ENCODE assay signal across 7 mouse cellular contexts in the genomic region with DNA sequence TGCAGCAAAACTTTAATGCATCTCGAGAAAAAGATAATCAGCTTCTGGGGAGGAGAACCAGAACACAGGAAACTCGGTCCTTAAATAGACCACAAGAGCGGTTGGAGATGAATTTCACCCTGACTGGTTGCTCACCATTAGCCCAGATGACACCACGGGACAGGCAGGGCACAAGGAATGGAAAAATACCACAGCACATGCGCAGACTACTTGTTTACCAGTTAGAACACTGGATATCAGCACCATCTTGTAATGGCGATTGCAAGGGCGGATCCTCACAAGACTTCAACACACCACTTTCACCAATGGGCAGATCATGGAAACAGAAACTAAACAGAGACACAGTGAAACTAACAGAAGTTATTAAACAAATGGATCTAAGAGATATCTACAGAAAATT.
DNase-seq lines count a peak whose midpoint lies in the region; ATAC-seq and TF ChIP-seq lines count a peak whose summit lies in the region.
"Not testable (repeated sequence)": the region's sequence is repeated elsewhere in the genome, so short reads cannot be mapped to it uniquely, and the experiment has no call there.

No protein-coding gene starts in this region.

- not testable (repeated sequence) for TF ChIP-seq RAD21 in MEL (IDR thresholded peaks at IDR 0.05; ENCODE audit: low read depth, low read length)

- 47% methylated on average over 7 of the region's 7 CpGs for whole genome bisulfite sequencing in liver, embryonic 16.5 days (ENCODE audit: insufficient replicate concordance)
- WGBS in macrophage (ENCODE audit: missing documents), result 53% methylated on average over 7 of the region's 7 CpGs
- WGBS in stomach, embryonic 16.5 days, result 81% methylated on average over 7 of the region's 7 CpGs

- not testable (repeated sequence) for H3K36me3 ChIP-seq in MEL (ENCODE audit: control insufficient read depth in 1 of 2, insufficient read depth in 2 of 2, low read length in 2 of 2); liver, embryonic 16.5 days (ENCODE audit: control insufficient read depth, insufficient read depth); macrophage (ENCODE audit: inconsistent target); stomach, embryonic 16.5 days (ENCODE audit: control insufficient read depth, insufficient read depth, low read length)

- H3K4me2 ChIP-seq in liver, embryonic 16.5 days (ENCODE audit: low read depth, low read length), result peak overlapping the region; percentile 60
- peak overlapping the region; percentile 40; the same call in 1 of the 2 replicates for H3K4me2 ChIP-seq in stomach, embryonic 16.5 days (ENCODE audit: low read depth, low read length)

- not testable (repeated sequence) for H3K9me3 ChIP-seq in MEL (replicated peaks; ENCODE audit: insufficient read depth, low read length); liver, embryonic 16.5 days (replicated peaks; ENCODE audit: control insufficient read depth, low read length); stomach, embryonic 16.5 days (replicated peaks; ENCODE audit: control insufficient read depth, low read length)

- not testable (repeated sequence) for TF ChIP-seq POLR2A in MEL (IDR thresholded peaks at IDR 0.05; ENCODE audit: control insufficient read depth in 1 of 2, insufficient read depth in 1 of 2, low read depth in 1 of 2, low read length in 2 of 2, poor library complexity in 1 of 2)

- not testable (repeated sequence) for H3K79me2 ChIP-seq in MEL (ENCODE audit: control insufficient read depth, insufficient read depth, low read length, poor library complexity); macrophage (ENCODE audit: inconsistent target)

- TF ChIP-seq EP300 in MEL (IDR thresholded peaks at IDR 0.05; ENCODE audit: low read depth in 1 of 2, low read length in 2 of 2), result not testable (repeated sequence)

- not testable (repeated sequence) for H3K4me1 ChIP-seq in MEL (ENCODE audit: control insufficient read depth in 1 of 2, insufficient read depth in 2 of 2, low read length in 2 of 2); liver, embryonic 16.5 days (ENCODE audit: control insufficient read depth, low read depth, low read length); stomach, embryonic 16.5 days (ENCODE audit: control insufficient read depth, insufficient read depth, low read length)

- TF ChIP-seq CTCF in MEL (IDR thresholded peaks at IDR 0.05 in 2 of 3, conservative IDR thresholded peaks at IDR 0.05 in 1 of 3; ENCODE audit: control insufficient read depth in 1 of 3, insufficient read depth in 1 of 3, low read depth in 2 of 3, low read length in 3 of 3, poor library complexity in 1 of 3, severe bottlenecking in 1 of 3), result not testable (repeated sequence)

- H3K9ac ChIP-seq in MEL (ENCODE audit: control insufficient read depth, low read depth, low read length, poor library complexity, severe bottlenecking), result peak overlapping the region; percentile 73
- peak overlapping the region; percentile 59 for H3K9ac ChIP-seq in liver, embryonic 16.5 days (ENCODE audit: low read depth, low read length)
- H3K9ac ChIP-seq in stomach, embryonic 16.5 days (ENCODE audit: low read length), result not testable (repeated sequence)

- not testable (repeated sequence) for ATAC-seq in liver, embryonic 16.5 days (ENCODE audit: low read depth); stomach, embryonic 16.5 days (ENCODE audit: insufficient read depth, low FRiP score)

- H3K4me3 ChIP-seq in MEL (ENCODE audit: control insufficient read depth in 1 of 2, insufficient read depth in 1 of 2, low read depth in 2 of 2, low read length in 2 of 2), result peak overlapping the region; percentile 79 to 96
- H3K4me3 ChIP-seq in liver, embryonic 16.5 days (ENCODE audit: low read depth, low read length), result peak overlapping the region; percentile 70
- not testable (repeated sequence) for H3K4me3 ChIP-seq in macrophage (ENCODE audit: inconsistent target)
- H3K4me3 ChIP-seq in stomach, embryonic 16.5 days (replicated peaks; ENCODE audit: low read length), result peak overlapping the region; percentile 38

- peak; percentile 33 for DNase-seq in MEL (ENCODE audit: low read depth, low spot score)
- DNase-seq in adrenal gland, postnatal 36 days, result peak; percentile 9 to 28
- DNase-seq in heart, adult 8-10 months (ENCODE audit: low spot score), result peak; percentile 40
- DNase-seq in induced T-regulatory cell, adult 2 months (ENCODE audit: low read depth), result peak; percentile 77

- peak overlapping the region; percentile 84 for H3K27ac ChIP-seq in MEL (ENCODE audit: control insufficient read depth, low read depth, low read length)
- peak overlapping the region; percentile 60 for H3K27ac ChIP-seq in liver, embryonic 16.5 days (ENCODE audit: low read length)
- H3K27ac ChIP-seq in macrophage, result peak overlapping the region; percentile 40
- not testable (repeated sequence) for H3K27ac ChIP-seq in stomach, embryonic 16.5 days (ENCODE audit: low read length)

- H3K27me3 ChIP-seq in MEL (ENCODE audit: control insufficient read depth in 1 of 2, insufficient read depth in 2 of 2, low read length in 2 of 2); liver, embryonic 16.5 days (ENCODE audit: control insufficient read depth, insufficient read depth, low read depth, low read length); stomach, embryonic 16.5 days (ENCODE audit: control insufficient read depth, insufficient read depth, low read length): not testable (repeated sequence)

TF ChIP-seq in MEL, 35 proteins besides CTCF, POLR2A, EP300 and RAD21:
- TF ChIP-seq ETS1 (IDR thresholded peaks at IDR 0.05; ENCODE audit: low read depth, low read length), result 0 out of 2 replicates have a peak, but pooled peaks have one; percentile 36
- peak; percentile 66 for TF ChIP-seq NRF1 (IDR thresholded peaks at IDR 0.05; ENCODE audit: insufficient read depth, low read depth, low read length, poor library complexity, severe bottlenecking)

Comparison
In these comparisons a context has a peak if more than half of its experiments do, and no peak if none do; other contexts are left out.
1. DNase-seq: peak in every context shown above with its lines; median percentile 77 in induced T-regulatory cell, adult 2 months; 40 in heart, adult 8-10 months; 33 in MEL; 18 in adrenal gland, postnatal 36 days.